Mouse (Mus musculus): Measurements from ENCODE around the gene Slbp. TPM values are rescaled to one million over a fixed set of nuclear protein-coding genes. Genes with fewer than 3 reads are reported as not detected.

Slbp gene
- 84.9 and 86.8 TPM in 2 replicates for polyA plus RNA-seq (2012; rRNA removed)

GRCm38 (mm10) chr5:33651921-33652782, at the start of gene Slbp:
Gene Slbp (minus strand): TSS chr5:33652574.

GRCm38 (mm10) chr5:33657787-33658663, 5.7 kb upstream of the Slbp start, which contains the start of the genes Tacc3 and Tmem129:
Gene Tacc3 (plus strand): TSS chr5:33658128.
Gene Tmem129 (minus strand): TSS chr5:33658416.

GRCm38 (mm10) chr5:33629301-33629987, 22.9 kb downstream of the Slbp start, which contains the start of the genes Fam53a and Gm9903:
Gene Fam53a (minus strand): TSS chr5:33629635.
Gene Gm9903 (plus strand): TSS chr5:33629925.

Other genes starting within 250 kb of the Slbp start
- gene Nkx1-1, start 218.6 kb downstream of the Slbp start, polyA plus RNA-seq (2012; rRNA removed) = 1.7 and 2.8 TPM in 2 replicates
- gene Fam53a, start 22.9 kb downstream of the Slbp start, polyA plus RNA-seq (2012; rRNA removed) = 22.0 and 23.1 TPM in 2 replicates
- 0.61 and 0.88 TPM in 2 replicates for gene Gm9903, start 22.6 kb downstream of the Slbp start, polyA plus RNA-seq (2012; rRNA removed)
- gene Tacc3, start 5.6 kb upstream of the Slbp start, polyA plus RNA-seq (2012; rRNA removed) = 54.4 and 63.0 TPM in 2 replicates
- 31.9 and 33.7 TPM in 2 replicates for gene Tmem129, start 5.8 kb upstream of the Slbp start, polyA plus RNA-seq (2012; rRNA removed)
- 98.7 and 112 TPM in 2 replicates for gene Fgfr3, start 69.1 kb upstream of the Slbp start, polyA plus RNA-seq (2012; rRNA removed)
- gene Letm1, start 130.2 kb upstream of the Slbp start, polyA plus RNA-seq (2012; rRNA removed) = 40.7 and 41.8 TPM in 2 replicates
- gene Nsd2, start 168.2 kb upstream of the Slbp start, polyA plus RNA-seq (2012; rRNA removed) = 114 and 121 TPM in 2 replicates